Mouse (Mus musculus) stomach, postnatal 0 days (tissue): Measurements from ENCODE around the gene Vsig8. TPM values are rescaled to one million over a fixed set of nuclear protein-coding genes. Genes with fewer than 3 reads are reported as not detected.

Experiments
- ATAC-seq: fragments of 200-750 bp; cut with Nextera tagmentation; 2 replicates; pipeline ENCODE4 v1.8.0; 2017; ENCODE audit not compliant: low FRiP score, low TSS enrichment
- DNase-seq: peaks from one replicate; pipeline ENCODE4 v3.0.0-alpha.2; 2016; ENCODE audit warnings: low spot score
- H3K27ac ChIP-seq: fragments of 300-500 bp; sonication (generic); replicated peaks from 2 replicates; pipeline ENCODE4 v1.5.1; 2014; ENCODE audit warnings: mild to moderate bottlenecking, control low read depth
- H3K27me3 ChIP-seq: fragments of 300-500 bp; sonication (generic); 2 replicates; pipeline ENCODE4 v1.6.1; 2014; ENCODE audit warnings: low read length; ENCODE audit not compliant: control insufficient read depth, insufficient read depth
- H3K36me3 ChIP-seq: fragments of 300-500 bp; sonication (generic); 2 replicates; pipeline ENCODE4 v1.6.1; 2014; ENCODE audit warnings: low read length, mixed read lengths; ENCODE audit not compliant: control insufficient read depth, insufficient read depth
- H3K4me1 ChIP-seq: fragments of 300-500 bp; sonication (generic); replicated peaks from 2 replicates; pipeline ENCODE4 v1.6.1; 2014; ENCODE audit warnings: antibody characterized with exemption; ENCODE audit not compliant: control insufficient read depth, insufficient read depth
- H3K4me2 ChIP-seq: fragments of 300-500 bp; sonication (generic); replicated peaks from 2 replicates; pipeline ENCODE4 v1.6.1; 2014; ENCODE audit warnings: low read depth, mild to moderate bottlenecking, control low read depth, moderate library complexity
- H3K4me3 ChIP-seq: fragments of 300-500 bp; sonication (generic); 2 replicates; pipeline ENCODE4 v1.5.1; 2014; ENCODE audit warnings: low read depth, low read length, control low read depth
- H3K9ac ChIP-seq: fragments of 300-500 bp; sonication (generic); 2 replicates; pipeline ENCODE4 v1.6.1; 2014; ENCODE audit warnings: mild to moderate bottlenecking, low read length, control low read depth, mixed read lengths
- H3K9me3 ChIP-seq: fragments of 300-500 bp; sonication (generic); 2 replicates; pipeline ENCODE4 v1.6.1; 2016; ENCODE audit warnings: low read length; ENCODE audit not compliant: control insufficient read depth
- CTCF ChIP-seq: IDR thresholded peaks from 2 replicates; pipeline ENCODE4 v1.5.1; 2016; ENCODE audit warnings: antibody characterized with exemption, low read depth, mild to moderate bottlenecking, moderate library complexity
- EP300 ChIP-seq: optimal IDR thresholded peaks from 2 replicates; pipeline ENCODE3; 2016; ENCODE audit warnings: antibody characterized with exemption
- WGBS: fragments of 180-500 bp; shearing (Covaris S2); extraction: QIAGEN DNeasy Blood & Tissue Kit; methylation state at CpG from one replicate; pipeline ENCODE4 v1.1.7; 2014; 5-methylcytosine and 5-hydroxymethylcytosine counted together
- polyA plus RNA-seq: library from polyadenylated mRNA; unstranded; fragments of >200 nt; fragmentation: Nextera tagmentation; extraction: Ambion mirVana; gene quantifications from 2 replicates; pipeline ENCODE4 v1.2.1, GENCODE M21; 2015

Vsig8 gene
- polyA plus RNA-seq, 1 experiment from 2014 or later = 19.2 TPM

DNA sequence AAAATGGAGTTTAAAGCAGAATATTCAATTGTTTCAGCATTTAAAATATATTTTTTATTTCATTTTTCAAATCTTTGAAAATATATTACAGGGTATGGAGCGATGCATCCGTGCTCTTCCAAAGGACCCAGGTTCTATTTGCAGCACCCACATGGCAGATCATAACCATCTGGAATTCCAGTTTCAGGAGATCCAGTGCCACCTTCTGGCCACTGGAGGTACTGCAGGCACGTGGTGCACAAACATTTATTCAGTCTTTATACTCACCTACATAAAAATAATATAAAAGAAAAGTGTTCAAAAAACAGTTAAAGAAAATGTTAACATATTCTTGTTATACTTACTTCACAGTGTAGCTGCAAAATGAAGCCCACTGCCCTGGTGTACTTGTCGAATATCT, 37.7 kb upstream of the Vsig8 start:
- Histone ChIP-seq H3K4me1 (peaks cover 8% of the 10 kb centered on the region; the same call in 1 of the 2 replicates), H3K27ac (no peak overlapping the region), H3K36me3 (no peaks in the 10 kb centered on the region), H3K27me3 (no peaks in the 10 kb centered on the region), H3K9me3 (no peaks in the 10 kb centered on the region), H3K4me2 (no peak overlapping the region), H3K9ac (no peak overlapping the region), H3K4me3 (no peak overlapping the region)
- 75% methylated on average over 4 of the region's 4 CpGs for WGBS
- TF ChIP-seq CTCF = peak; percentile 67
- no peak for TF ChIP-seq EP300
- peak; percentile 16 for DNase-seq
- no peak for ATAC-seq

DNA sequence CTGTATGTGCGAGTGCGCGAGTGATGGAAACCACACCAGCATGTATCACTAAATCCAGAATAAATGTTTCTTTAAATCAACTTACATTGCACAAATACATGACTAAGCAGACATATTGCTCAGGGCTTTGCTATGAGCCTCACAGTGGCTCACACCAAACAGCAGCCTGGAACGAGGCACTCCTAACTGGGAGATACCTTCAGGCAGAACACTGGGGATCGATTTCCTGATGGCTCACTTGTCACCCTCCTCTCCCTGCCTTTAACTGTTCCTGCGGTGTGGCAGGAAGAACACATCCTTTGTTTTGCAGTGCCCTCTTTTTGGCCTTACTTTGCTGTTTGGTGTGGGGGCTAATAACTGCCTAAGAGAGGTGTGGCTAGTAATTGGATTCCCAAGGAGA, 36.1 kb upstream of the Vsig8 start:
- Histone ChIP-seq H3K4me1 (no peaks in the 10 kb centered on the region), H3K36me3 (no peaks in the 10 kb centered on the region), H3K4me3 (no peak overlapping the region), H3K9ac (no peak overlapping the region), H3K27ac (no peak overlapping the region), H3K9me3 (no peaks in the 10 kb centered on the region), H3K4me2 (no peak overlapping the region), H3K27me3 (no peaks in the 10 kb centered on the region)
- DNase-seq (peak; percentile 16), ATAC-seq (peak; percentile 6; the same call in 1 of the 2 replicates)
- TF ChIP-seq CTCF = no peak
- no peak for TF ChIP-seq EP300
- 53% methylated on average over 6 of the region's 6 CpGs for WGBS

DNA sequence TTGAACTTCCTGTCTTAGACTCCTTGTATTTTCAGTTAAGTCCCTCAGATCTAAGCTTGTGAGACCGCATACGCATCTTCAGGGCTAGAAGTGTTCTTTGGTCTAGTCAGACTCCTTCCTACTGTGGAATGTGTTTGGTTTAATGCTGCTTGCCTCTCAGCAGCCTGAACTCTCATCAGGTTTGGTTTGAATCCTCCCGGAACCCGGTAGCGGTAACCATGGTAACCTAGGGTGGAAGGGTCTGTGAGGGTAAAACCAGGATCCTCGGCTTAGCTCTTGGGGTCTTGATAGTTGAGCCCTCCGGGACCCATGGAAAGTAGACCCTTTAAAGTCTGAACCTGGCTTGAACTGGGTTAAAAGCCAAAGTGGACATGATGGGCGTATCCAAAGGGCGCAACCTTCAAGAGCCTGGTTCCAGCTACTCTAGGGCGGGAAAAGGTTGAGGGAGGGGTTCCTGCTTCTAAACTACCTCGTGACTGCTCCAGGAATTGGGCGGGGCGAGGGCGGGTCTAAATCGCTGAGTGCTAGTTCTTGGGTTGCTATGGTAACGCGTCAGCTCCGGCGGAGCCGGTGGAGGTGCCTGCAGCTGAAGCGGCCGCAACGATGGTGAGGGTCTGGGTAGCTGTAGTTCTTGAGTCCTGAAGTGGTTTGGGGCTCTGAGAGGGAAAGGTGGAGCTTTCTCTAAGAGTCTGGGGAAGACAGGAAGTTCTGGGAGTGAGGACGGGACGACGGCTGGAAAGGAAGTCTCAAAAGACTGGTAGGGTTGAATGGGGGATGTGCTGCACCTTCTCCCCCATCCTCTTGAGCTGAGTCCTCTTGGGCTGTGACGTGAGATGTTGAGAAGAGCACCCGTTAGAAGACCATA, 34.9 kb upstream of the Vsig8 start, which contains the start of gene Cfap45:
Gene Cfap45, plus strand, starts transcription at position 226 of the 865 bp plus-strand sequence.
- Histone ChIP-seq H3K4me2 (peak within 1 kb of the TSS; percentile 52), H3K9ac (0 out of 2 replicates have a peak within 1 kb of the TSS, but pooled peaks have one; percentile 9), H3K9me3 (no peaks in the 10 kb centered on the region), H3K4me1 (no peaks in the 10 kb centered on the region), H3K27me3 (no peaks in the 10 kb centered on the region), H3K27ac (peak within 1 kb of the TSS; percentile 20; the same call in 1 of the 2 replicates), H3K36me3 (no peaks in the 10 kb centered on the region), H3K4me3 (peak within 1 kb of the TSS; percentile 32)
- DNase-seq (peak; percentile 94), ATAC-seq (peak; percentile 84)
- WGBS = 5% methylated on average over 28 of the region's 28 CpGs
- TF ChIP-seq CTCF (no peak), EP300 (no peak)

DNA sequence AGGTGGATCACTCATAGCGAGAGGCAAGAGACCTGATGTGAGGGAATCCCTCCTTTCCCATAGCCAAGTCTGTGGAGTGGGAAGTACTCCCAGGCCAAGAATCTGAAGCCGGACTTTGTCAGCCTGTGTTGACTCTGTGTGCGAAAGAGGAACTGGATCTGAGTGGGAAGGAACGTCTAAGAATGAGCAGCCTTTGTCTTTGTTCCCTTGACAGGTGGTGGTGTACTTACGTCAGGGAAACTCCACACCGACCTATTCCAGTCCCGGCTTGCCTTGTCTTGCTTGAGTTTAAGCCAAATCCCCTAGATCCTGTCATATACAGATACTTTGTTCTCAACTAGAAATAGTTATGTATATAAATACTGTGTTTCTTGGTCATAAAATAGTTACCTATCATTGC, 33.2 kb upstream of the Vsig8 start:
- peak; percentile 61 for ATAC-seq
- Histone ChIP-seq H3K36me3 (no peaks in the 10 kb centered on the region), H3K27me3 (no peaks in the 10 kb centered on the region), H3K9me3 (no peaks in the 10 kb centered on the region), H3K9ac (no peak overlapping the region), H3K4me3 (no peak overlapping the region), H3K4me1 (no peaks in the 10 kb centered on the region), H3K4me2 (no peak overlapping the region), H3K27ac (peak overlapping the region; percentile 31)
- 45% methylated on average over 7 of the region's 7 CpGs for WGBS
- TF ChIP-seq CTCF = no peak
- no peak for TF ChIP-seq EP300
- DNase-seq = peak; percentile 46

DNA sequence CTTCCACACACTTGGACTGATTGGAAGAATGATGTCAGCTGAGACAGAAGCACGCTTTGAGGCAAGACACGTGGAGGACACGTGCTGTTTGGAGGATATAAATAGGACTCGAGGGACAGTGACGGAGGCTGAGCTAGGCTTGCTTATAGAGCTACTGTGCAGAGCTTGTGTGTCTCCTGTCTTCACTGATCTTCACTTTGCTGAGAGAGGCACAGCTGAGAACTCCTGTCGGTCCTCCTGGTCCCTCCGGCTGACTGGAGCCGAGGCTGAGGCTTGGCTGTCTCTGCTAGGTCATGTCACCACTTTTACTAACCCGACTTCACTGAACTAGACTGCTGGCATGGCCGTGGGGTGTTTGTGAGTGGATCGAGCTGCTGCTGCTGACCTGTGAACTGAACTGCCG, 32.0 kb upstream of the Vsig8 start:
- DNase-seq (no peak), ATAC-seq (no peak)
- Histone ChIP-seq H3K27ac (no peak overlapping the region; the same call in 1 of the 2 replicates), H3K36me3 (no peaks in the 10 kb centered on the region), H3K4me2 (no peak overlapping the region), H3K4me3 (no peak overlapping the region), H3K27me3 (no peaks in the 10 kb centered on the region), H3K9ac (no peak overlapping the region), H3K4me1 (no peaks in the 10 kb centered on the region), H3K9me3 (no peaks in the 10 kb centered on the region)
- 38% methylated on average over 12 of the region's 12 CpGs for WGBS
- TF ChIP-seq EP300 = no peak
- no peak for TF ChIP-seq CTCF
